Mouse (Mus musculus) gastrocnemius, adult 2 months (tissue): ENCODE results near the gene Rpl31. TPM values are rescaled to one million over a fixed set of nuclear protein-coding genes. Genes with fewer than 3 reads are reported as not detected.

Source experiments
- DNase-seq: peaks from one replicate; pipeline ENCODE4 v3.0.0; 2022
- H3K27ac ChIP-seq: fragments of 200-600 bp; 2 replicates; pipeline ENCODE4 v1.8.1; 2022; ENCODE audit warnings: mild to moderate bottlenecking
- H3K4me3 ChIP-seq: fragments of 200-600 bp; 2 replicates; pipeline ENCODE4 v1.8.1; 2022; ENCODE audit warnings: mild to moderate bottlenecking, moderate library complexity
- CTCF ChIP-seq: fragments of 200-600 bp; IDR thresholded peaks from 2 replicates; pipeline ENCODE4 v1.8.1; 2022; ENCODE audit warnings: antibody characterized with exemption, mild to moderate bottlenecking, moderate library complexity
- intact Hi-C: fragments of 180-260 bp; cut with DNase I; formaldehyde crosslinking; loops from one replicate; pipeline ENCODE4 v1.15.1; 2025
- long read RNA-seq, 2 experiments: library from polyadenylated mRNA; stranded (forward); transcript quantifications; one replicate each; pipeline ENCODE4 v2.0.0; 2021
- total RNA-seq, 2 experiments: library from RNA; stranded (reverse); gene quantifications; 2 replicates each; pipeline ENCODE4 v1.2.3; 2021

The Rpl31 gene
- 100 to 1,000 TPM; 512 to 578 TPM for total RNA-seq
- long read RNA-seq, experiment 1, transcript Rpl31-202 (5 exons, 487 nt) = minor isoform, 10 of 56 reads
- long read RNA-seq, experiment 1, transcript Rpl31-201 (5 exons, 1,049 nt) = major isoform, 21 of 56 reads
- long read RNA-seq, experiment 1, transcript Rpl31-203 (4 exons, 630 nt) = minor isoform, 15 of 56 reads
- long read RNA-seq, experiment 1, transcript Rpl31-204 (3 exons, 468 nt) = minor isoform, 6 of 56 reads
- long read RNA-seq, experiment 1, partial matches to known transcripts = 0 of 56 reads
- long read RNA-seq, experiment 1, other reads (novel, unspliced or antisense) = 4 of 56 reads
- long read RNA-seq, experiment 2, transcript Rpl31-204 (3 exons, 468 nt) = minor isoform, 6 of 77 reads
- long read RNA-seq, experiment 2, transcript Rpl31-201 (5 exons, 1,049 nt) = major isoform, 28 of 77 reads
- long read RNA-seq, experiment 2, transcript Rpl31-202 (5 exons, 487 nt) = minor isoform, 12 of 77 reads
- long read RNA-seq, experiment 2, transcript Rpl31-203 (4 exons, 630 nt) = major isoform, 28 of 77 reads
- long read RNA-seq, experiment 2, partial matches to known transcripts = 1 of 77 reads
- long read RNA-seq, experiment 2, other reads (novel, unspliced or antisense) = 2 of 77 reads

DNA sequence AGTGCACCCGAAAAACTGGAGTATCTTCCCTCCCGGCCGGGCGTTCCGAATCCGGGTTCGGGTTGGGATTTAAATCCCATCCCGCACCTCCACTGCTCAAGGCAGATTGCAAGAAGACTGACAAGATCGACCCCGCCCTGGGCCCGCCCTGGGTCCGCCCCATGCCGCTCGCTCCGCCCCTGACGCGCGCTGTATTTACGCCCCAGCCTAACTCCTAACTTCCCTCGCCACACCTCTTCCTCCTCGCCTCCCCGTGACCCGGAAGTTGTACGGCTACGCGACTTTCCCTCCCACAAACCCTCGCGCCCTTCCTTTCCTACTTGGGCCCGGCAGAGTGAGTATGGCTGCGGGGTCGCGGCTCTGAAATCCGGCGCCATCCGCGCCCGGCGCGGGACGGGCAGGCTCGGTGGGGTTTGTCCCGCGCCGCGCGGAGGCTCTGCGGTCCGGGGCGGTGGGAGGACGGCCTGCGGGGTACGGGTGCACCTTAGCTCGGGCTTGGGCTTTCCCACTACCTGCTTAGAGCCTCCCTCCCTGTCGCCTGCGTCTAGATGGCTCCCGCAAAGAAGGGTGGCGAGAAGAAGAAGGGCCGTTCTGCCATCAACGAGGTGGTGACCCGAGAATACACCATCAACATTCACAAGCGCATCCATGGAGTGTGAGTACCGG lies at the start of gene Rpl31:
Rpl31 (plus strand) TSS at position 242 of the 666 bp plus-strand sequence.
- intact Hi-C loops = no loop called here
- DNase-seq = peak; percentile 98
- Histone ChIP-seq H3K27ac (peak within 1 kb of the TSS; percentile 96), H3K4me3 (peak within 1 kb of the TSS; percentile 91)
- TF ChIP-seq CTCF = no peak

GRCm38 (mm10) chr1:39317935-39318334 lies 49.7 kb upstream of the Rpl31 start:
- no peak for DNase-seq
- intact Hi-C loops = loop anchor here (5.0 kb wide), 1 partner anchor 36 kb away; no protein-coding TSS in a partner anchor
- no peak for TF ChIP-seq CTCF
- Histone ChIP-seq H3K4me3 (no peak overlapping the region), H3K27ac (peak overlapping the region; percentile 63)

DNA sequence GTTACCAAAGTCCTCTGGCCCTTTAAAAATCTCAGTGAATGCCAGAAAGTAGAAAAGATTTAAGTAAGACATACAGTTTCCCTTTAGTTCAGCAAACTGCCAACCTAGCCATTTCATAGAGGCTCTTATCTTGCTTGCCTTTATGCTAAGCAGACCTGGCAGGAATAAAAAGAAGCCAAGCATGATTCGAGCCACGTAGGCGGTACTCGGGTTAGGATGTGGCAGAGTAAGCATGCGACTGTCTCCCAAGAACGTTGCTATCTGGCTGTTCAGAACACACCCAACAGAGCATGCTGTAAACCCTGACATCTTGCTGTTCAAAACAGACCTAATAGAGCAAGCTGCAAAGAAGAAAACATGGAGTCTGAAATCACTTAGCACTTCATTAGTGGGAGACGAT lies 48.8 kb upstream of the Rpl31 start:
- intact Hi-C loops = loop anchor here (5.0 kb wide), 1 partner anchor 37 kb away; no protein-coding TSS in a partner anchor
- H3K4me3 ChIP-seq = no peak overlapping the region
- no peak for DNase-seq
- no peak overlapping the region for H3K27ac ChIP-seq
- no peak for TF ChIP-seq CTCF

DNA sequence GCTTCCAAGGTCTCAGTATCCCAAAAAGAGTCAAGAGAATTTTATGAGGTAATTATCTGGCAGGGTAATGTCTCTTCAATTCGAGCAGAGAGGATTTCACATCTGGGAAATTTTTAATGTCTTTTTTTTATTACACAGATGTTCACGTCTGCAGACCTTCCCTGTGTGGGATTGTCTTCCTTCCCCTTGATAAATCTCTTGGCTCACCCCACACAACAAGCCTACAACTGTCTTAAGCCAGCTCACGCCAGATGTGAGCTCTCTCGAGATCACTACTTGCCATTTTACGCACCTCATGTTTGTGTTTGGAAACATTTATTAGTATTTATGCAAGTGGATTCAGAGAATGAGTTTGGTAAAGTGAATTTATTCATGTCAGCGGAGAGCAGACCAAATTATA lies 45.7 kb upstream of the Rpl31 start:
- H3K27ac ChIP-seq = no peak overlapping the region
- no peak for TF ChIP-seq CTCF
- peak; percentile 39 for DNase-seq
- intact Hi-C loops = no loop called here
- H3K4me3 ChIP-seq = no peak overlapping the region

- no peak for TF ChIP-seq CTCF
- intact Hi-C loops = no loop called here
- no peak overlapping the region for H3K4me3 ChIP-seq
Observed at GRCm38 (mm10) chr1:39325228-39325627, 42.4 kb upstream of the Rpl31 start.

GRCm38 (mm10) chr1:39327546-39327945 lies 40.1 kb upstream of the Rpl31 start:
- DNase-seq = peak; percentile 23
- no peak overlapping the region for H3K4me3 ChIP-seq
- peak overlapping the region; percentile 31; the same call in 1 of the 2 replicates for H3K27ac ChIP-seq
- intact Hi-C loops = no loop called here
- no peak for TF ChIP-seq CTCF

More at GRCm38 (mm10) chr1:39325228-39325627, 42.4 kb upstream of the Rpl31 start:
- DNase-seq = no peak
- peak overlapping the region; percentile 55 for H3K27ac ChIP-seq

DNA sequence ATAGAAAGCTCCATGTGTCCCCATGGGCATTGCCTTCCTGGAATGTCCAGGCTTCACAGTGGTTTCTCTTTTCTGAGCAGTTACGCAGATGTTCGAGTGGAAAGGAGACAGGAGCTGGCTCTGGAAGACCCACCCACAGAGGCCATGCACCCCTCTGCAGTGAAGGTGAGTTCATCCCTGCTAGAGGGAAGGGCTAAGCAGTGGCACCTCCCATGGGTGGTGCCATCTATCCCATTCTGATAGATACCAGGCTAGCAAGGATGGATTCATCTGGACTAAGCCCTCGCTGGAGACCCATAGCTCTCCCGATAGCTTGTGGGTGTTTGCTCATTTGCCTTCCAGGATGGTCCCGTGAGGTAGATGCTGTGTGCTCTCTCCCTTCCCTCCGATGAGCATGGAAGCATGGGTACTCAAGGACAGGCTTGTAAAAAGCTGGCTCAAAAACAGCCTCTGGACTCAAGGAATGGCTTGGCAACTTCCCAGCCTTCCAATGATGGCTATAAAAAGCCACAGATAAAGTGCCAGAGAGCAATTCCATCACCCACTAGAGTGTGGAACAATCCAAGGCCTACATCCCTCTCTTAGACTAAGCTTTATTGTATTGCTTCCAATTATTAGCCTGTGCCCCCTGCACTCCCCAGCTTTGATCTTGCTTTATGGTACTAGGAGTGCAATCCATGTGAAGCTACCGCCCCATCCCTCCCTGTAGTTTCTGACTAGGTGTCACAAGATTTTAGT lies 36.6 kb upstream of the Rpl31 start:
- Histone ChIP-seq H3K4me3 (no peak overlapping the region), H3K27ac (0 out of 2 replicates have a peak overlapping the region, but pooled peaks have one; percentile 10)
- intact Hi-C loops = no loop called here
- no peak for TF ChIP-seq CTCF
- DNase-seq = no peak

DNA sequence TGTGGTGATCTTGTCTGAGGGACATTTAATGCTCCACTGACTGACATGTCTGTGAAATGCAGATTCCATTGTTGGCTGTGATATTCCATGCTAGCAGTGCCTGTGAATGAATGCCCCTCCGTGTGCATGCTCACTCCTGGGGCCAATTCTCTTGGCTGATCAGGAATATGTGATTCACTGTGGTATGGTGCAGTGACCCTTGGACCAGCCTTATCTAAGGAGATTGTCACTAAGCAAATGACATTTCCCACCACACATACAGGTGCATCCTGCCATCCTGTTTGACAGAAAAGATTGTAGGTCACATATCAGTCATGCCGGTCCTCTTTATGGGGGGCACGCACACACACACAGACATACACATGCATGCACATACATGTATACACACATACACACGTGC lies 35.2 kb upstream of the Rpl31 start:
- H3K27ac ChIP-seq = no peak overlapping the region
- TF ChIP-seq CTCF = no peak
- intact Hi-C loops = no loop called here
- H3K4me3 ChIP-seq = no peak overlapping the region
- no peak for DNase-seq

- no peak for TF ChIP-seq CTCF
- no peak overlapping the region for H3K27ac ChIP-seq
- intact Hi-C loops = no loop called here
- H3K4me3 ChIP-seq = no peak overlapping the region
- no peak for DNase-seq
Observed at GRCm38 (mm10) chr1:39335561-39336196, 32.0 kb upstream of the Rpl31 start.

GRCm38 (mm10) chr1:39336788-39337187 lies 30.9 kb upstream of the Rpl31 start:
- no peak for TF ChIP-seq CTCF
- intact Hi-C loops = no loop called here
- Histone ChIP-seq H3K4me3 (no peak overlapping the region), H3K27ac (no peak overlapping the region)
- no peak for DNase-seq

GRCm38 (mm10) chr1:39338831-39339230 lies 28.8 kb upstream of the Rpl31 start:
- DNase-seq = no peak
- no peak overlapping the region for H3K4me3 ChIP-seq
- intact Hi-C loops = no loop called here
- no peak for TF ChIP-seq CTCF
- no peak overlapping the region for H3K27ac ChIP-seq

DNA sequence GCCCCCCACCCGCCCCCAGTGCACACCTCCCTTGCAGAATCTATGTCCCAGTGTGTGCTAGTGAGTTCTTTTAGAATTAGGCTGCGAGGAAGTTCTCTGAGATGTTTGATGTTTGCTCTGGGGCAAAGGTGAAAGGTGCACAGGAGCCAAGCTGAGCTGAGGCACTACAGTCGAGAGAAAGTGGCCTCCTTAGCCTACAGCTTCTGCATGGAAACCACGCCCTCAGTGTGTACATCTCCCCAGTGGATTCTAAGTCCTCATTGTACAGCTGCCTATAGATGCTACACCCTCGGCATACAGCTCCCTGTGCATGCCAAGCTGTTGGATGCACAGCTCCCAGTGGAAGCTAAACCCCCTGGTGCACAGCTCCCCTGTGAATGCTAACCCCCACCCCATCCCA lies 28.2 kb upstream of the Rpl31 start:
- intact Hi-C loops = no loop called here
- no peak overlapping the region for H3K27ac ChIP-seq
- no peak for TF ChIP-seq CTCF
- no peak overlapping the region for H3K4me3 ChIP-seq
- DNase-seq = no peak
